Mouse (Mus musculus) heart, postnatal 10 days (tissue): ENCODE results near the gene Zc3hav1. TPM values are rescaled to one million over a fixed set of nuclear protein-coding genes. Genes with fewer than 3 reads are reported as not detected.

ENCODE experiments used
- DNase-seq, 2 experiments: peaks; one replicate each; pipeline ENCODE4 v3.0.0; 2021
- intact Hi-C: fragments of 180-260 bp; cut with DNase I; formaldehyde crosslinking; loops from one replicate; pipeline ENCODE4 v1.15.1; 2025
- total RNA-seq, 2 experiments: library from RNA; stranded (reverse); gene quantifications; 2 replicates each; pipeline ENCODE4 v1.2.3; 2021

The Zc3hav1 gene
- total RNA-seq, 2 experiments from 2014 or later = 20.7 to 21.5 TPM

GRCm38 (mm10) chr6:38304981-38305380 lies 49.4 kb downstream of the Zc3hav1 start:
- no peak for DNase-seq
- intact Hi-C loops = no loop called here

GRCm38 (mm10) chr6:38298761-38299401 lies 55.5 kb downstream of the Zc3hav1 start, which contains the start of gene Zc3hav1l:
Gene Zc3hav1l, minus strand, starts transcription at chr6:38299259.
- intact Hi-C loops = no loop called here
- peak; percentile 82 to 83 for DNase-seq

- intact Hi-C loops = no loop called here
- DNase-seq = peak; percentile 3 to 21
These were observed 56.2 kb downstream of the Zc3hav1 start for GRCm38 (mm10) chr6:38298246-38298635.

- intact Hi-C loops = no loop called here
- DNase-seq = no peak
These were observed 56.7 kb downstream of the Zc3hav1 start for GRCm38 (mm10) chr6:38297580-38298245.

- intact Hi-C loops = no loop called here
- no peak for DNase-seq
These were observed 60.7 kb downstream of the Zc3hav1 start for GRCm38 (mm10) chr6:38293708-38294107.

GRCm38 (mm10) chr6:38292871-38293646 lies 61.3 kb downstream of the Zc3hav1 start:
- no peak for DNase-seq
- intact Hi-C loops = no loop called here

GRCm38 (mm10) chr6:38284422-38284821 lies 70.0 kb downstream of the Zc3hav1 start:
- DNase-seq = no peak
- intact Hi-C loops = no loop called here

GRCm38 (mm10) chr6:38264466-38264865 lies 89.9 kb downstream of the Zc3hav1 start:
- no peak for DNase-seq
- intact Hi-C loops = no loop called here

GRCm38 (mm10) chr6:38263393-38264159 lies 90.8 kb downstream of the Zc3hav1 start:
- intact Hi-C loops = no loop called here
- no peak for DNase-seq

GRCm38 (mm10) chr6:38261877-38262276 lies 92.5 kb downstream of the Zc3hav1 start:
- intact Hi-C loops = no loop called here
- no peak for DNase-seq

GRCm38 (mm10) chr6:38257506-38257905 lies 96.9 kb downstream of the Zc3hav1 start:
- no peak for DNase-seq
- intact Hi-C loops = no loop called here

- DNase-seq = no peak
- intact Hi-C loops = no loop called here
These were observed 97.6 kb downstream of the Zc3hav1 start for GRCm38 (mm10) chr6:38256793-38257192.

- no peak for DNase-seq
- intact Hi-C loops = loop anchor here (2.0 kb wide), 1 partner anchor 97 kb away; no protein-coding TSS in a partner anchor
These were observed 98.6 kb downstream of the Zc3hav1 start for GRCm38 (mm10) chr6:38255794-38256193.

Other genes with a start within 250 kb of the Zc3hav1 start
- gene Tmem213, start 245.3 kb downstream of the Zc3hav1 start, total RNA-seq = not detected
- gene Atp6v0a4, start 230.0 kb downstream of the Zc3hav1 start, total RNA-seq = 1 to 10 TPM; 3.5 to 5.1 TPM
- gene D630045J12Rik, start 100.6 kb downstream of the Zc3hav1 start, total RNA-seq = 1 to 10 TPM; 2.8 to 3.0 TPM
- gene Zc3hav1l, start 55.3 kb downstream of the Zc3hav1 start, total RNA-seq = 1 to 10 TPM; 5.7 to 7.6 TPM
- 1 to 10 TPM; 3.1 to 3.3 TPM for gene Ttc26, start 26.9 kb upstream of the Zc3hav1 start, total RNA-seq
- gene Ubn2, start 79.3 kb upstream of the Zc3hav1 start, total RNA-seq = 10 to 100 TPM; 27.7 to 28.3 TPM
- 100 to 1,000 TPM; 217 to 225 TPM for gene Fmc1, start 178.9 kb upstream of the Zc3hav1 start, total RNA-seq
- gene Luc7l2, start 196.7 kb upstream of the Zc3hav1 start, total RNA-seq = 100 to 1,000 TPM; 125 to 128 TPM